Mouse (Mus musculus) midbrain, embryonic 11.5 days (tissue): Measurements from ENCODE around the gene Prl7b1. TPM values are rescaled to one million over a fixed set of nuclear protein-coding genes. Genes with fewer than 3 reads are reported as not detected.

Source experiments
- ATAC-seq: fragments of 200-750 bp; cut with Nextera tagmentation; 2 replicates; pipeline ENCODE4 v1.8.0; 2017; ENCODE audit warnings: moderate TSS enrichment, moderate library complexity; ENCODE audit not compliant: low FRiP score
- DNase-seq: peaks from one replicate; pipeline ENCODE4 v3.0.0; 2015; ENCODE audit warnings: low spot score; ENCODE audit errors: missing footprints
- H3K27ac ChIP-seq: fragments of 300-500 bp; sonication (generic); 2 replicates; pipeline ENCODE4 v1.5.1; 2014; ENCODE audit warnings: low read depth, low read length
- H3K27me3 ChIP-seq: fragments of 300-500 bp; sonication (generic); 2 replicates; pipeline ENCODE4 v1.6.1; 2014; ENCODE audit warnings: mild to moderate bottlenecking, low read length, moderate library complexity, mixed read lengths; ENCODE audit not compliant: control insufficient read depth, insufficient read depth
- H3K36me3 ChIP-seq: fragments of 300-500 bp; sonication (generic); 2 replicates; pipeline ENCODE4 v1.6.1; 2014; ENCODE audit warnings: mild to moderate bottlenecking, low read length, moderate library complexity, mixed read lengths; ENCODE audit not compliant: control insufficient read depth, insufficient read depth
- H3K4me1 ChIP-seq: fragments of 300-500 bp; sonication (generic); 2 replicates; pipeline ENCODE4 v1.6.1; 2014; ENCODE audit warnings: low read length; ENCODE audit not compliant: control insufficient read depth, insufficient read depth
- H3K4me2 ChIP-seq: fragments of 300-500 bp; sonication (generic); 2 replicates; pipeline ENCODE4 v1.6.1; 2014; ENCODE audit warnings: mild to moderate bottlenecking, moderate library complexity
- H3K4me3 ChIP-seq: fragments of 300-500 bp; sonication (generic); 2 replicates; pipeline ENCODE4 v1.5.1; 2014; ENCODE audit warnings: low read depth, low read length
- H3K9ac ChIP-seq: fragments of 300-500 bp; sonication (generic); 2 replicates; pipeline ENCODE4 v1.6.1; 2014; ENCODE audit warnings: low read length
- H3K9me3 ChIP-seq: fragments of 300-500 bp; sonication (generic); 2 replicates; pipeline ENCODE4 v1.6.1; 2016; ENCODE audit warnings: low read length; ENCODE audit not compliant: control insufficient read depth
- WGBS: fragments of 180-500 bp; shearing (Covaris S2); extraction: QIAGEN DNeasy Blood & Tissue Kit; methylation state at CpG from one replicate; pipeline ENCODE4 v1.1.7; 2014; 5-methylcytosine and 5-hydroxymethylcytosine counted together
- polyA plus RNA-seq: library from polyadenylated mRNA; unstranded; fragments of >200 nt; fragmentation: Nextera tagmentation; extraction: Ambion mirVana; gene quantifications from 2 replicates; pipeline ENCODE4 v1.2.1, GENCODE M21; 2014

Gene Prl7b1
- polyA plus RNA-seq: not detected in 2 replicates

GRCm38 (mm10) chr13:27610482-27610881, at the start of gene Prl7b1:
Prl7b1 (minus strand) TSS chr13:27610582.
- no peak within 1 kb of the TSS for H3K4me3 ChIP-seq
- DNase-seq (no peak), ATAC-seq (no peak)
- H3K36me3 ChIP-seq: no peaks in the 10 kb centered on the region
- no peaks in the 10 kb centered on the region for H3K9me3 ChIP-seq
- no peaks in the 10 kb centered on the region for H3K4me1 ChIP-seq
- no peaks in the 10 kb centered on the region for H3K27me3 ChIP-seq
- no peak within 1 kb of the TSS for H3K27ac ChIP-seq
- 77% methylated on average over 4 of the region's 4 CpGs for WGBS
- H3K9ac ChIP-seq: no peak within 1 kb of the TSS
- H3K4me2 ChIP-seq: no peak within 1 kb of the TSS

DNA sequence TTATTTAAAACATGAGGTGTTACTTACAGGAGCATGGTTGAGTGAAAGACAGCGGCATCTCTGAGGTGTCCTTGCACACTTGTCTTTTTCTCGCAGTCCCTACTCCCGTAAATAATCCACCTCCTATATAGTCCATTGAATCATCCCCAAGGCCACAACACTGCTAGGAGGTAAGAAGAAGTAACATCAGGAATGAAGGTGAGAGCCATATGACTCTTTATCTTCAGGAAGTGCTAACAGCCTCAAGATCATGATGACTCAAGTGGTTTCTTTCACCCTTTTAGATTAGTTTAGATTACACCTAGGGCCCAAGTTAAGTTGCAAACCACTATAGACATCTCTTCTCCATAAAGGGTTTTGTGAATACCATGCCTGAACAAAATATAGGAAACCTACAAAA, 32.0 kb upstream of the Prl7b1 start, which contains the start of gene Prl7a1:
Gene Prl7a1, minus strand, starts transcription at position 101 of the 400 bp plus-strand sequence.
- H3K27ac ChIP-seq: no peak within 1 kb of the TSS

DNA sequence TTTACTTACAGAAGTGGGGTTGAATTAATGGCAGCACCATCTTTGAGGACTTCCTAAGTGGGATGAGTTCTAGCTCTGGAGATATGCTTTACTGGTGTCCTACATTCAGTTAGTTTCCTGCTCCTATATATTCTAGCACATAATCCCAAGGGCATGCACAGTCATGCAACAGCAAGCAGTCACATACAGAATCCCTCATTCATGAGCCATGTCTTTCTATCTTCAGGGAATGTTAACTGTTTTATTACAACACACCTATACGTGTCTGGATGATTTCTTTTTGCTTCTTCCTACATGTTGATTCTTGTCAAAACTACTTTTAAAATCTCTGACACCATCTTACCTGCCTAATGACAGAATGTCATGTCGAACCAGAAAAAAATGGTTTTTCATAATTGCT, 28.3 kb downstream of the Prl7b1 start, which contains the start of gene Prl8a1:
Gene Prl8a1, minus strand, starts transcription at position 101 of the 400 bp plus-strand sequence.
- WGBS: 88% methylated on average over 2 of the region's 2 CpGs
- no peak within 1 kb of the TSS for H3K27ac ChIP-seq
- H3K36me3 ChIP-seq: no peaks in the 10 kb centered on the region
- H3K4me2 ChIP-seq: no peak within 1 kb of the TSS
- DNase-seq (no peak), ATAC-seq (no peak)
- H3K27me3 ChIP-seq: no peaks in the 10 kb centered on the region
- no peaks in the 10 kb centered on the region for H3K9me3 ChIP-seq
- no peak within 1 kb of the TSS for H3K4me3 ChIP-seq
- H3K4me1 ChIP-seq: no peaks in the 10 kb centered on the region
- H3K9ac ChIP-seq: no peak within 1 kb of the TSS

More for the DNA sequence above, 32.0 kb upstream of the Prl7b1 start, which contains the start of gene Prl7a1:
- H3K4me1 ChIP-seq: no peaks in the 10 kb centered on the region
- no peaks in the 10 kb centered on the region for H3K9me3 ChIP-seq
- no peak within 1 kb of the TSS for H3K4me2 ChIP-seq
- no peak within 1 kb of the TSS for H3K4me3 ChIP-seq
- H3K36me3 ChIP-seq: no peaks in the 10 kb centered on the region
- H3K9ac ChIP-seq: no peak within 1 kb of the TSS
- H3K27me3 ChIP-seq: no peaks in the 10 kb centered on the region
- no peak for ATAC-seq
- DNase-seq: no peak
- WGBS: 97% methylated on average over 3 of the region's 3 CpGs

- 88% methylated on average over 2 of the region's 2 CpGs for WGBS
Observed at GRCm38 (mm10) chr13:27564506-27564905, 45.9 kb downstream of the Prl7b1 start, which contains the start of gene Prl8a9. Prl8a9 (minus strand) TSS chr13:27564606.

GRCm38 (mm10) chr13:27553336-27553735, 57.0 kb downstream of the Prl7b1 start:
- Histone ChIP-seq H3K36me3 (no peaks in the 10 kb centered on the region), H3K9me3 (no peaks in the 10 kb centered on the region), H3K4me3 (no peak overlapping the region), H3K27ac (no peak overlapping the region), H3K4me1 (no peaks in the 10 kb centered on the region), H3K9ac (no peak overlapping the region), H3K27me3 (no peaks in the 10 kb centered on the region), H3K4me2 (no peak overlapping the region)
- ATAC-seq (no peak), DNase-seq (no peak)

More at GRCm38 (mm10) chr13:27564506-27564905, 45.9 kb downstream of the Prl7b1 start, which contains the start of gene Prl8a9:
- no peak within 1 kb of the TSS for H3K9ac ChIP-seq
- ATAC-seq (no peak), DNase-seq (no peak)
- no peak within 1 kb of the TSS for H3K4me2 ChIP-seq
- no peaks in the 10 kb centered on the region for H3K27me3 ChIP-seq
- no peaks in the 10 kb centered on the region for H3K4me1 ChIP-seq
- H3K36me3 ChIP-seq: no peaks in the 10 kb centered on the region
- H3K4me3 ChIP-seq: no peak within 1 kb of the TSS
- no peak within 1 kb of the TSS for H3K27ac ChIP-seq
- H3K9me3 ChIP-seq: no peaks in the 10 kb centered on the region

Other genes starting within 250 kb of the Prl7b1 start
- not detected in 2 replicates for gene Prl2b1, start 219.7 kb downstream of the Prl7b1 start, polyA plus RNA-seq
- 0.31 TPM in 1 of 2 replicates, not detected in the other for gene Prl8a6, start 171.9 kb downstream of the Prl7b1 start, polyA plus RNA-seq
- not detected in 2 replicates for gene Prl8a8, start 97.4 kb downstream of the Prl7b1 start, polyA plus RNA-seq
- not detected in 2 replicates for gene Prl8a9, start 46.0 kb downstream of the Prl7b1 start, polyA plus RNA-seq
- not detected in 2 replicates for gene Prl8a1, start 28.4 kb downstream of the Prl7b1 start, polyA plus RNA-seq
- gene Prl7a1, start 31.9 kb upstream of the Prl7b1 start, polyA plus RNA-seq: not detected in 2 replicates
- not detected in 2 replicates for gene Prl7a2, start 57.5 kb upstream of the Prl7b1 start, polyA plus RNA-seq
- not detected in 2 replicates for gene Prl7d1, start 106.2 kb upstream of the Prl7b1 start, polyA plus RNA-seq
- not detected in 2 replicates for gene Prl7c1, start 170.2 kb upstream of the Prl7b1 start, polyA plus RNA-seq
- not detected in 2 replicates for gene Prl2a1, start 191.1 kb upstream of the Prl7b1 start, polyA plus RNA-seq
- not detected in 2 replicates for gene Prl2c1, start 238.8 kb upstream of the Prl7b1 start, polyA plus RNA-seq